Mouse (Mus musculus) spleen, adult 18-20 months (tissue): ENCODE measurements at regions not wholly inside any gene's neighbourhood (a gene's known extent, or its start where the extent isn't known, plus 50 kb on each side); places are given as distances from the start of the nearest gene placed in this dataset.

Experiments
- DNase-seq, 2 experiments: peaks; one replicate each; pipeline ENCODE4 v3.0.0; 2022; ENCODE audit warnings: mixed read lengths in 2 of 2

- no peak for DNase-seq
Measured at GRCm38 (mm10) chr11:21478191-21478590, 93.8 kb upstream of the Wdpcp start.

- DNase-seq: no peak
Measured at GRCm38 (mm10) chr11:21470711-21471110, 99.7 kb upstream of the Ugp2 start.

DNA sequence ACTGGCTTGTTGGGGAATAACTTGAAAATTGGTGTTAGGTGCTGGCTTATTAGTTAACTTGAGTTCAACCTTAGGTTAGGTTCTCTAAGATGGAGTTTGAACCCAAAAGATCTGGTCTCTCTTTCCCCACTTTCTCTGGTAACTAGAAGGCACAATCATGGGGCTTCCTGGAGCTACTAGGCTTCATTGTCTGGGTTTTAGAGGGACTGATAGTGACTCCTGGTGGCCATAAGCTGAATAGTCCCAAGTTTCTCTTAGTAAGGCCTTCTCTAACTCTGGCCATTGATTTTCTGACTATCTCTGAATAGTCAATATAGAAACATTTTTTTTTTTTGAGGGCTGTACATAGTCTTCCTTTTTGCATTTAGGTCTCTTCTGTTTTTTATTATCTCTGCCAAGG, 97.5 kb upstream of the Ugp2 start:
- peak in 1 of 2 experiments; percentile 24 for DNase-seq

DNA sequence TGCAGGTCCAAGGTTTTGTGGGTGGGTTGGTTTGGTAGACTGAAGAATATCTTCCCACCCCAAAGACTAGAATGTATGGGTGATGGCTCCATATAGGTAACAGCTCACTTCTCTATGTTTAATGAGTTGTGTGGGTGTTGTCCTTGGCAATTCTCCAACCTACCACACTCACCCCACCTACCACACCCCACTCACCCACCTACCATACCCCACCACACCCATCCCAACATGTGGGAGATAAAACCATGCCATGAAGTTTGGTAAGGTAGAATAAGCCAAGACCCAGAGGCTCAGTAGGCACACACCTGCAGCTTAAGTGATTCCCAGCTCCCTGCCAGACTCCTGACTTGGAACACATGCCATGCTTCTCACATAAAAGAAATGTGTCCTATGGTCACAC, 89.0 kb upstream of the Ugp2 start:
- no peak for DNase-seq

GRCm38 (mm10) chr11:21453308-21454106, 82.5 kb upstream of the Ugp2 start:
- DNase-seq: no peak

GRCm38 (mm10) chr11:21433726-21434125, 62.7 kb upstream of the Ugp2 start:
- DNase-seq: no peak

DNA sequence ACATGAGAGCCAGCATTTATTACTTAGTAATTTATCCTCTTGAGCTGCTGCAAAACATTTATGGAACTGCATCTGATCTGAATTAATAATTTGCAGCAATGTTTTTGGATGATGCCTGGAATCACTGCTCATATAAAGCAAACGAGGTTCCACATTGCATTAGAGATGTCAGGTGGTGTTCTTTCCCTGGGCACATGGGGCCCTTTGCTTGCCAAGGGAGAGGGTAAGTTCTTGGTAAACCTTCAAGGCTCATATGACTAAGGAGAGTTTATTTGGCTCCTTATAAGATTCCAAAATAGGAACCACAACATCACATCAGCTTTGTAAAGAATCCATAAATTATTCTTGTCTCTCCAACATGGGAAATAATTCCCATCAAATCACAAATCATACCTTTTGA, 59.0 kb upstream of the Ugp2 start:
- no peak for DNase-seq

- DNase-seq: no peak
Measured at GRCm38 (mm10) chr11:21428749-21429148, 57.7 kb upstream of the Ugp2 start.

GRCm38 (mm10) chr11:21428013-21428317, 57.0 kb upstream of the Ugp2 start:
- DNase-seq: no peak

GRCm38 (mm10) chr11:21427291-21428012, 56.5 kb upstream of the Ugp2 start:
- no peak for DNase-seq

DNA sequence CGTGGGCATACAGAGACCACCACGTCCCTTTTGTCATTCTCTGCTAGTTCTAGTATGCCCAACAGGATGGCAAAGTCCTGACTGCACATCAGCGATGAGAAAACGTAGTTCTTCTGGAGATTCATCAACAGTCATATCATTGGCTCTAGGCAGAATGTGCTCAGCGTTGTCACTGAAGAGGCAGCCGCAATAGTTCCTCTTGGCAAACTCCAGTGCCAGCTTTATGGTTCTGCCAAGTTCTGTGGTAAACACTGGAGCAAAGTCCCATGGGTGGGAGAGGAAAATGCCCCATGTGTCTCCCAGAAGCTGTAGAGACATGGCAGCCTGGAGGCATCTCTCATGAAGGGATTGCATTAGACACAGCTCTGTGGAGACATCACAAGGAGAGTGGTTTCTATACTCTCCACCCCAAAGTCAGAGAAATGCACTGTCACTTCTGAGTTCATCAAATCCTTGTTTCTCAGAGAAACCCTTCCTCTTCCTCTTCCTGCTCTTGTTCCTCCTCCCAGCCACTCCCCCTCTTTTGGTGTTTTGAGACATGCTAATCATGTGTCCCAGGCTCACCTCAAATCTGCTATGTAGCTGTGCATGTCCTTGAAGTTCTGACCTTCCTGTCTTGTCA, 54.6 kb upstream of the Ugp2 start:
- no peak for DNase-seq

DNA sequence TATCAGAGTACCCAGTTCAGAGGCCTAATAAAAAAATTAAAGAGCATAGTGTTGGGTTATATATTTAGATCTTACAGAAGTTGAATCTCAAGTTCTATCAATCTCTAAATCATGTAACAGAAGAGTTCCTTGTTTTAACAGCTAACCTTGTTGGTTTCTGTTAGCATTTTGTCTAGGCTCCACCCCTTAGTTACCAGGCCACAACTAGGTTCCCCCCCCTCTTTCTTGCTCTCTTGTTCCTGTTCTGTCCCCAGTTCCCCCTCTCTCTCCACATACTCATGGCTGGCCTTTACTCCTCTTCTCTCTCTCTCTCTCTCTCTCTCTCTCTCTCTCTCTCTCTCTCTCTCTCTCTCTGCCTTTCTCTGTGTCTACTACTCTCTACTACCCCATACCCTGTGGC, 53.3 kb upstream of the Ugp2 start:
- no peak for DNase-seq

GRCm38 (mm10) chr11:21422281-21422878, 51.4 kb upstream of the Ugp2 start:
- no peak for DNase-seq
